Mouse (Mus musculus): ENCODE data around the gene Homer2. TPM values are rescaled to one million over a fixed set of nuclear protein-coding genes. Genes with fewer than 3 reads are reported as not detected.

The Homer2 gene
- polyA plus RNA-seq, 1 experiment, result 17.1 TPM

- no peak for DNase-seq (ENCODE audit: low read depth)
- TF ChIP-seq CTCF (IDR thresholded peaks at IDR 0.05; ENCODE audit: borderline replicate concordance, extremely low read depth, insufficient read depth, insufficient read length) (no peak), POLR2A (IDR thresholded peaks at IDR 0.05; ENCODE audit: borderline replicate concordance, extremely low read depth, insufficient read depth, insufficient read length, poor library complexity, severe bottlenecking) (no peak)
These were observed 128.9 kb downstream of the Homer2 start for GRCm38 (mm10) chr7:81578413-81578812.

GRCm38 (mm10) chr7:81577872-81578271 is 129.5 kb downstream of the Homer2 start:
- TF ChIP-seq POLR2A (IDR thresholded peaks at IDR 0.05; ENCODE audit: borderline replicate concordance, extremely low read depth, insufficient read depth, insufficient read length, poor library complexity, severe bottlenecking) (no peak), CTCF (IDR thresholded peaks at IDR 0.05; ENCODE audit: borderline replicate concordance, extremely low read depth, insufficient read depth, insufficient read length) (no peak)
- no peak for DNase-seq (ENCODE audit: low read depth)

GRCm38 (mm10) chr7:81575606-81576005 is 131.7 kb downstream of the Homer2 start:
- no peak for DNase-seq (ENCODE audit: low read depth)
- TF ChIP-seq CTCF (IDR thresholded peaks at IDR 0.05; ENCODE audit: borderline replicate concordance, extremely low read depth, insufficient read depth, insufficient read length), result no peak
- TF ChIP-seq POLR2A (IDR thresholded peaks at IDR 0.05; ENCODE audit: borderline replicate concordance, extremely low read depth, insufficient read depth, insufficient read length, poor library complexity, severe bottlenecking), result no peak

- no peak for DNase-seq (ENCODE audit: low read depth)
- TF ChIP-seq CTCF (IDR thresholded peaks at IDR 0.05; ENCODE audit: borderline replicate concordance, extremely low read depth, insufficient read depth, insufficient read length) (no peak), POLR2A (IDR thresholded peaks at IDR 0.05; ENCODE audit: borderline replicate concordance, extremely low read depth, insufficient read depth, insufficient read length, poor library complexity, severe bottlenecking) (no peak)
These were observed 133.5 kb downstream of the Homer2 start for GRCm38 (mm10) chr7:81573821-81574220.

GRCm38 (mm10) chr7:81573397-81573796 is 133.9 kb downstream of the Homer2 start:
- no peak for TF ChIP-seq POLR2A (IDR thresholded peaks at IDR 0.05; ENCODE audit: borderline replicate concordance, extremely low read depth, insufficient read depth, insufficient read length, poor library complexity, severe bottlenecking)
- TF ChIP-seq CTCF (IDR thresholded peaks at IDR 0.05; ENCODE audit: borderline replicate concordance, extremely low read depth, insufficient read depth, insufficient read length), result no peak
- DNase-seq (ENCODE audit: low read depth), result no peak

GRCm38 (mm10) chr7:81572610-81573268 is 134.6 kb downstream of the Homer2 start:
- TF ChIP-seq POLR2A (IDR thresholded peaks at IDR 0.05; ENCODE audit: borderline replicate concordance, extremely low read depth, insufficient read depth, insufficient read length, poor library complexity, severe bottlenecking) (no peak), CTCF (IDR thresholded peaks at IDR 0.05; ENCODE audit: borderline replicate concordance, extremely low read depth, insufficient read depth, insufficient read length) (no peak)

GRCm38 (mm10) chr7:81571941-81572441 is 135.3 kb downstream of the Homer2 start:
- TF ChIP-seq CTCF (IDR thresholded peaks at IDR 0.05; ENCODE audit: borderline replicate concordance, extremely low read depth, insufficient read depth, insufficient read length) (no peak), POLR2A (IDR thresholded peaks at IDR 0.05; ENCODE audit: borderline replicate concordance, extremely low read depth, insufficient read depth, insufficient read length, poor library complexity, severe bottlenecking) (no peak)
- no peak for DNase-seq (ENCODE audit: low read depth)

More at GRCm38 (mm10) chr7:81572610-81573268, 134.6 kb downstream of the Homer2 start:
- no peak for DNase-seq (ENCODE audit: low read depth)

- peak; percentile 71; the same call in 1 of the 2 replicates for TF ChIP-seq POLR2A (IDR thresholded peaks at IDR 0.05; ENCODE audit: borderline replicate concordance, extremely low read depth, insufficient read depth, insufficient read length, poor library complexity, severe bottlenecking)
- TF ChIP-seq CTCF (IDR thresholded peaks at IDR 0.05; ENCODE audit: borderline replicate concordance, extremely low read depth, insufficient read depth, insufficient read length), result no peak
- DNase-seq (ENCODE audit: low read depth), result peak; percentile 98
These were observed 136.0 kb downstream of the Homer2 start, which contains the start of gene Whamm for GRCm38 (mm10) chr7:81571108-81571940. Gene Whamm, plus strand, starts transcription at chr7:81571266.

GRCm38 (mm10) chr7:81570752-81571107 is 136.6 kb downstream of the Homer2 start:
- TF ChIP-seq POLR2A (IDR thresholded peaks at IDR 0.05; ENCODE audit: borderline replicate concordance, extremely low read depth, insufficient read depth, insufficient read length, poor library complexity, severe bottlenecking) (no peak), CTCF (IDR thresholded peaks at IDR 0.05; ENCODE audit: borderline replicate concordance, extremely low read depth, insufficient read depth, insufficient read length) (peak; percentile 16; the same call in 1 of the 2 replicates)
- no peak for DNase-seq (ENCODE audit: low read depth)

- DNase-seq (ENCODE audit: low read depth), result no peak
- TF ChIP-seq POLR2A (IDR thresholded peaks at IDR 0.05; ENCODE audit: borderline replicate concordance, extremely low read depth, insufficient read depth, insufficient read length, poor library complexity, severe bottlenecking) (no peak), CTCF (IDR thresholded peaks at IDR 0.05; ENCODE audit: borderline replicate concordance, extremely low read depth, insufficient read depth, insufficient read length) (no peak)
These were observed 137.1 kb downstream of the Homer2 start for GRCm38 (mm10) chr7:81570271-81570670.

GRCm38 (mm10) chr7:81569851-81570250 is 137.5 kb downstream of the Homer2 start:
- DNase-seq (ENCODE audit: low read depth), result no peak

More at GRCm38 (mm10) chr7:81569851-81570250, 137.5 kb downstream of the Homer2 start:
- TF ChIP-seq CTCF (IDR thresholded peaks at IDR 0.05; ENCODE audit: borderline replicate concordance, extremely low read depth, insufficient read depth, insufficient read length) (no peak), POLR2A (IDR thresholded peaks at IDR 0.05; ENCODE audit: borderline replicate concordance, extremely low read depth, insufficient read depth, insufficient read length, poor library complexity, severe bottlenecking) (no peak)
